Mouse (Mus musculus) liver, adult (tissue): ENCODE results near the gene Rab5c.

Source experiments
- GATA4 ChIP-seq: IDR thresholded peaks from 2 replicates; pipeline ENCODE4 v1.6.1; 2014; ENCODE audit warnings: mild to moderate bottlenecking, low read length; ENCODE audit not compliant: insufficient replicate concordance

Gene Rab5c

DNA sequence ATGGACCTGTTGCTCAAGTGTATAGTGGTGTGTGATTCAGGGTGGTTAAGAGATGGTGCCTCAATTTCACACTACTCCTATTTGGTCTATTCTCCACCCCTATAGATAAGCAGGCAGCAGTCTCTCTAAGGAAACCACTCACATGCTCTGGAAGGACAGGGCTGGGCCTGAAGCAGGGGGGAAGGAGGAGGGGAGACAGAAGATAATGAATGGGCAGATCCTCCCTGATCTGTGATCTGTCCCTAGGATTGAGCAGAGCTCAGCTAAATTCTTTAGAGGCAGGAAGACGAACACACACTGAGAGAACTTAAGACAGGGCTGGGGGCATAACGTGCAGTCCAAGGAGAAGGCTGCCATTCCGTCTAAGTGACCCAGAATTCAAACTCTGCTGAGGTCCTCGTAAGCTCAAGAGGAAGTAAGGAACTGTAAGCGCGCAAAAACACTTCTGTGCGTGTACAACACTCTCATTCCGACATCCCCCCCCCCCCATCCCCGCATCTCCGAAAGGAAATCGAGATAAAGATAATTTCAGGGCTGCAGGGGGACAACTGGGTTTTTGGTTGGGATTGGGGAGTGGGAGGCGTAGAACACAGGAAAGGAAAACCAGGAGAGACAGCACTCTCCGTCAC, 796 bp downstream of the Rab5c start:
- peak; percentile 69 for TF ChIP-seq GATA4

DNA sequence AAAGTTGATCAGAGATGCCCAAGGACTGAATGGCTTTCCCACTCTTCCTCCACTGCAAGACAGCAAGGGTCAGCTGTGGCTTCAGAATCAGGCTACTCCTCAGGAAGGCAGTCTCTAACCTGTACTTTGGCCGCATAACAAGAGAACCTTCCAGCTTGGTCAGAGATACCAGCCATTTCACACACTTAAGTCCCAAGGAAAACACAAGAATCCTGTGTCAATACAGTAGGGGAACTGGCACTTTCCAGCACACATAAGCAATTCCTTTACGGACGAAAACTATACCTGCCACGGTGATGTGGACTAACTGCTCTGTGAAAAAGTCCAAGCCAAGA, 1.3 kb downstream of the Rab5c start:
- no peak for TF ChIP-seq GATA4

GRCm38 (mm10) chr11:100735954-100736745, 1.9 kb downstream of the Rab5c start:
- TF ChIP-seq GATA4: no peak

DNA sequence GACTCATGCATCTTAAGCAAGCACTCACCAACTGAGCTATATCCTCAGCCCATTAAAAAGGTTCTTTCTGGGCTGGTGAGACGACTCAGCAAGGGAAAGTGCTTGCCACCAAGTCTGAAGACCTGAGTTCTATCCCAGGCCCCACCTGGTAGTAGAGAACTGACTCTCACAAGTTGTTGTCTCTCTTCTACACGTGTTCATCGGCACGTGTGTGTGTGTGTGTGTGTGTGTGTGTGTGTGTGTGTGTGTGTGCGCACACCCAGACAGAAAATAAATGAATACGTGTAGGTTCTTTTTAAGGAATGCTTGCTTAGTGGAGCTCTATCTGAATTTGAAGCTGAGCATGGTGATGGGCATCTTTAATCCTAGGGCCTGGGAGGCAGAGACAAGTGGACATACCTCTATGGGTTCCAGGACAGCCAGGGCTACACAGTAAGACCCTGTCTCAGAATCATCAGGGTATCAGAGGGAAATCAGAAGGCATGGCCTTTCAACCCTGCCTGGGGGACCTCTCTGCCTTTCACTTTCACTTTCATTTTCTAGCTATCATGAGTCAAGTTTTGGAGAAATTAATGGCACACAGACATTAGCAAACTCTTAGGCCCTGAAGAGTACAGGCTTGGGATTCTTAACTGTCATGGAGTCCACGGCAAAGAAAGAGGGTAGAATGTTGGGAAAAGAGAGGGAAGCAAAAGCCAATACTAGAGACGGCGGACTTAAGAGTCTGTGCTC, 2.7 kb downstream of the Rab5c start:
- TF ChIP-seq GATA4: no peak

- TF ChIP-seq GATA4: no peak
These were observed 7.4 kb downstream of the Rab5c start for GRCm38 (mm10) chr11:100730477-100731205.

DNA sequence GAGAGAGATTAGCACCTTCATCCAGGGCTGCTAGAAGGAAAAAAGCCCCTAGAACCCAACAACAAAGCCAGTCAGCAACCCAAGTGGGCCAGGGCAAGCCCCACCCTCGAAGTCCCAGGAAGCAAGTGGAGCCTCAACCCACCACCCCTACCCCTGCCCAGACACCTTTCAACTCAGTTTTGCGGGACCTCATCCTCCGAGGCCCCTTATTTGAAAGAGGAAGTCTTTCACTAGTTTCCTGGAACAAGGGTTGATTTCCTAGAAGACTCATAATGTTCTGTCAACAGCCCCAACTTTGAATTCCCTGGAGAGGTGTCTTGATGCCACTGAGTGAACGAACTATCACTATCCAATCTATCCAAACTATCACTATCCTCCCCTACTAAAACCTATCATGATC, 8.0 kb downstream of the Rab5c start:
- TF ChIP-seq GATA4: no peak

DNA sequence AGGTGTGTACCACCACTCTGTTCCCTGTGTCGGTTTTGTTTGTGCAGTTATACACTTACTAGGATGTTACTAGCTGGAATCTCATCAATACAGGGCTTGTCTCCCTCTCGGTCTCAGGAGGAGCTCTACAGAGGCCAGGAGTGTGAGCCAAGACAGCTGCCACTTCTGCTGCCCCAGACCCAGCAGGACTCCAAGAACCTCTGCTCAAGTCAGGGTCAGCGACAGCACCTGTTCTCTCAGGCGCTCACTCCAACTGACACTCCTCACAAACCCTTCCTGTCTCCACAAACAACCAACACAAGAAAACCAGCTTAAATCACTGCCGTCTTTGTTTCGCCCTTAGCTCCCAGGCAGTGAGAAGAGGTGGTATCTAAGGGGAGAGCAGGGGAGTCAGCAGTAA, 9.4 kb downstream of the Rab5c start:
- no peak for TF ChIP-seq GATA4

- TF ChIP-seq GATA4: no peak
These were observed 10.8 kb downstream of the Rab5c start for GRCm38 (mm10) chr11:100727201-100727600.

DNA sequence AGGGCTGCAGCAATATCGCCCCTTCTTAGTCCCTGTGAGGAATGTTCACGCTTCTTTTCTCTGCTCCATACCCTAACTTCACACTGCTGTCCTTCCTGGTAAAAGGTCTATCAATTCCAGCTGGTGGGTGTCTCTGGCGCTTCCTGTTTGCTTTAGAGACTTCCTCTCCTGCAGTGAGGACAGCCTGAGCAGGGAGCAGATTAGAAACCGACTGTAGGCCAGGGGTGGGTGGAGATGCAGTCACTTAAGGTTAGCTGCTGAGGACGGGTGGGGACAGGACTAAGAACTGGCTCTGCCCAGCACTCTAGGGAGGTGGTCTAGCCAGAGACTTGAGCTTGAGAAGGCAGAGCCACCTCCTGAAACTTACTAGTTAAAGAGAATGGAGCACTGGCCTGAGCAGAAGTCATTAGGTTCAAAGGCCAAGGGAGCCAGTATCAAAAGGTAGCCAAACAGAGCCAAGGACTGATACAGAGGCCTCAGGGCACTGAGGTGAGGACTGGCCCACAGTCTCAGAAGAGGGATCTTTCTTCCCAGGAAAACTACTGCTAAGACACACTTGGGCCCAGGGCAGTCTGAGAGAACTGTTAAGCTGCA, 13.0 kb downstream of the Rab5c start:
- TF ChIP-seq GATA4: peak; percentile 77; the same call in 1 of the 2 replicates

DNA sequence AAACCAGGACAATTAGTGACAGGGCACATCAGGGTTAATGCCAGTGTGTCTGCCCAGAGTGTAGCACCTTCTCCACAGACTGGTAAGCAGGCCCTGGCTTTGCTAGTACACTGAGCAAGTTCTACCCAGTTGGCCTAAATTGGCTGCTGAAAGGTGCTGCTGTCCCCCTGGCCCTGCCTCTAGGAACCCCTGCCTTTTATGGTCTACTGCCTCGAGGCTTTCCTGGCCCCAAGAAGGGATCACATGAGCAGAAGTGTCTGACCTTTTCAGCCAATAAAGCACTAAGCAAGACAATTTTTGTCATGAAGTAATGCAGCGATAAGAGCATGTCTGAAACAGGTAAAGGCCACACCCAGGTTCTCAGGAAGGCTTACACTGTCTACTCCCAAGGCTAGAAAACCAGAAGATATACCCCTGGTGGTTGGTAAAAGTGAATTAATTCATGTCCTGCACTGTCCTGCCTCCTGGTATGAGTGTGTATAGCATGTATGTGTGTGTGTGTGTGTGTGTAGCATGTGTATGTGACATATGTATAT, 15.5 kb downstream of the Rab5c start:
- no peak for TF ChIP-seq GATA4

GRCm38 (mm10) chr11:100721776-100722492, 16.1 kb downstream of the Rab5c start:
- no peak for TF ChIP-seq GATA4

- TF ChIP-seq GATA4: peak; percentile 32; the same call in 1 of the 2 replicates
These were observed 16.8 kb downstream of the Rab5c start for GRCm38 (mm10) chr11:100721254-100721653.

GRCm38 (mm10) chr11:100720345-100720744, 17.7 kb downstream of the Rab5c start:
- TF ChIP-seq GATA4: no peak

GRCm38 (mm10) chr11:100719893-100720292, 18.1 kb downstream of the Rab5c start:
- no peak for TF ChIP-seq GATA4

GRCm38 (mm10) chr11:100719312-100719711, 18.7 kb downstream of the Rab5c start:
- TF ChIP-seq GATA4: no peak

GRCm38 (mm10) chr11:100718866-100719265, 19.1 kb downstream of the Rab5c start:
- TF ChIP-seq GATA4: no peak
